Mouse (Mus musculus): ENCODE data around the gene Doc2a. TPM values are rescaled to one million over a fixed set of nuclear protein-coding genes. Genes with fewer than 3 reads are reported as not detected.

Gene Doc2a
- total RNA-seq, 2 experiments from 2014 or later = 0.13 to 0.50 TPM

DNA sequence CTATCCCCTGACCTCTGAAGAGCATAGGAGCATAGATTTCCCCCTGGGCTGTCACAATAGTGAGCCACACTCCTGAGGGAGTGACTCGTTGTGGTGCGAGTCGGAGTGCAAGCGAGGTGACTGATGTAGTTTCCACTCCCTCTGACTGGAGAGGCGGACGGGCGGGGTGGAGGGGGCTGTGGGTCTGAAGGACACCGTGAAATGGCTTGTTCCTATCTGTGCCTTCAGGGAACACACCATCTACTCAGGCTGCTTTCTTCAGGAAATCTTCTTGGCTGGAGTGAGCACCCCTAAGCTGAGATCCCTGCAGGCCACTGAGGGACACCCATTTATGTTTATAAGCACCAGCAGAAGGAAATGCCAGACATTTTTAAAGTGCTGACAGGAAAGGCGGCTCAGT, 24.5 kb upstream of the Doc2a start:
- no peak for DNase-seq (ENCODE audit: low spot score in 2 of 2)

DNA sequence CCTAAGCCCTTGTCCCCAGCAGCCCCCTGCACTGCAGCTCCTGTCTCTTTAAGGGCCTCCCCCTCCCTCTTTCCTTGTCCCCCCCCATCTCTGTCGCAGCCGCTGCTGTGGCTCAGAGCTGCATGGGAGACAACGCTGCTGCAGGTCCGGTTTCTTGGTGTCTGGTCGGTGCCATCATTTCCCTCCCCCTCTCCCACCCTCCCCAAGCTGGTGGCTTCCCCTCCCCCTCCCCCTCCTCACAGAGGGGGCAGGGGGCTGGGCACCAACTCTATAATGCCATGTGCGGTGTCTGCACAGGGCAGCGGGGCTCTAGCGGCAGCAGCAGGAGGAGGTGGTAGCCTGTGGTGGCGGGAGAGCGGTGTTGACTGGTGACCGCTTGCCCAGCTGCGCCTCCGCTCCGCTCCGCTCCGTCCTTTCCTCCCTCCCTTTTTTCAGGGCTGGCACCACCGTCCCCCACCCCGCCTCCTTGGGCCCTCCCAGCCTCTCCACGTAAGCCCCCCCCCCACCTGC, 24.0 kb upstream of the Doc2a start:
- no peak for DNase-seq (ENCODE audit: low spot score in 2 of 2)

DNA sequence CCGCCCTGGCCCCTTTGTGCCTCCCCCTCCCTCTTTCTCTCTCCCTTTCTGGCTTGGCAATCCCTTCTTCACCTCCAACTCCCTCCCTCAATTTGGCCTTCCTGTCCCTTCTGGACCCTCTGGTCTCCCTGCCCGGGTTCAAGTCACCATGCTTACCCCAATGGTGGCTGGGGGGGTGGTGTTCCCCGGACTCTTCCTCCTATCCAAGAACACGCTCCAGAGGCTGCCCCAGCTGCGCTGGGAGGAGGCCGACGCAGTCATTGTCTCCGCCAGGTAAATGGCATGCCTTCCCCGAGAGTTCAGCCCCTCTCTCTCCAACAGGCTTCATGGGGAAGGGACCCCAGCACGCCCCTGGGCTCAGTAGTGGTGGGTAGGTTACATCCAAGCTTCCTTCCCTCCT, 23.3 kb upstream of the Doc2a start:
- no peak for DNase-seq (ENCODE audit: low spot score in 2 of 2)

DNA sequence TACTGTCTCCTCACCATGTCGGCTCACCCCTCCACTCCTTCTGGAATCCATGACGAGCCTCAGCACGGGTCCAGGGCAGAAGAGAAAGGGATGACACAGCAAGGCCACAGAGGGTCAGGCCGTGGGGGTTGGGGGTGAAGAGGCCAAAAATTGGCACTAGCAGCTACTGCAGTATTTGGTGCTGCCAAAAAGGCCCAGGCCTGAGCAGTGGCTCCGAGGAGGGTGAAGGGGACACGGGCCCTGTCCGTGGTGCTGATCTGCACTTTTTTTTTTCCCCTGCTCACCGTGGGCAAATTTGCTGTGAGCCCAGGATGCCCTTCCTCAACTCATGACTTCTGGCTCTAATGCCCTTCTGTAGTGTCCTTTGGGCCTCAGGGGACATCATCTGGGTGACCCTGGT, 21.8 kb upstream of the Doc2a start:
- peak in 1 of 2 experiments; percentile 25 for DNase-seq (ENCODE audit: low spot score in 2 of 2)

DNA sequence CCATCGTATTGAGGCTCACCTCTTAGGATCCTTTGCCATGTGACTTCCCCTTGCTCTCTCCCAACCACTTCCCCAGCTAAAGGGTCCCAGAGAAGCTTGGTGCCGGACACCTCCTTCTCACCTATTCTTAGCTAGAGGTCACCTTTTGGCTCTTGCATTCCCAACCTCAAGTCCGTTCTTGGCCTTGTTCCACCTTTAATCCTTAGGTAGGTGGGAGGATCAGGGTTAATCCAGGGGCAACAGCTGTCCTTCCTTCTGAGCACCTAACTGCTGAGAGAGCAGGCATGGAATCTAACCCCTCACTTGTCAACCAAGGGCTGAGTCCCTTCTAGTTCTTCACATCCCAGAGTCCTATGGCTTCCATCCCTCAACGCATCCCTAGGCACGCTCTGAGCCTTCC, 21.3 kb upstream of the Doc2a start:
- no peak for DNase-seq (ENCODE audit: low spot score in 2 of 2)

DNA sequence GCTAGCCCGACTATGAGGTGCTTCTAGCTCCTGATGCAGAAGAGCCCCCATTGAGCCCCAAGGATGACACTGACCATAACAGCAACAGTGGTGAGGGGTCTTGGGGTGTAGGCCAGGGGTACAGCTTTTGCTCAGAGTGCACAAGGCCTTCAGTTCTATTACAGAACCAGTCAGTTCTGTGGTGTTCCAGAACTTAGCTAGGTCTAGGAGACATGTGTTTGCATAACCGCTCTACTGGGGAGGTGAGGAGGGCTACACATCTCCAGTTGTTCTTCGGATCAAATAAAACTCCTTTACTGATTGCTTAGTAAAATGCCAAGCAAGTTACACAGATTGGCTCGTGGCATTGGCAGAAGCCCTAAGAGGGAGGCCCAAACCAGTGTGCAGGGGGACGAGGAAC, 15.7 kb upstream of the Doc2a start, which contains the start of gene 4930451I11Rik:
Gene 4930451I11Rik (minus strand): TSS at position 101 of the 400 bp plus-strand sequence.
- no peak for DNase-seq (ENCODE audit: low spot score in 2 of 2)

DNA sequence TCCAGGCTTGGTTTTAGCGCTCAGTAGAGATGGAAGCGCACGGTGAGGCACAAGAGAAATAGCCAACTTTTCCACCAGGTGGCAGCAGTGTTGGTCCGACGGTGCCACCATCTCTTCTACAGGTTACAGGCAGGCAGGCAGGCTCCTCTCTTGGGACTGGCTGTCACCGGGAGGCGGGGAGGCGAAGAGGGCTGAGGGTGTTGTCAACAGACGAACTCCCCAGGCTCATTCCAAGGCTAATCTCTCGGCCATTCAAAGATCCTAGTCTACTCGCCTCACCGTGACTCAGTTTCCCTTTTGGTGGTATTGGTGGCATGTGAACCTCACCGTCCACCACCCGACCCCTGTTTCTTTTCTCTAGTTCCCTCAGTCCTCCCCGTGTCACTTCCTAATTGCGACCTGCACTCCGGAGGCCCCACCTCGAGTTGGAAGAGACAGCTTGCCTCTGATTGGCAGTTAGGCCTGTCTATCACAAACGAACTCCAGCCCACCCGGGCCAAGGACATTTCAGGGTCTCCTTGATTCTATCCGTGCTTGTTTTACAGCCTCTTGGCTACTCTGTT, 15.1 kb upstream of the Doc2a start:
- DNase-seq (ENCODE audit: low spot score in 2 of 2) = peak; percentile 71 to 73

DNA sequence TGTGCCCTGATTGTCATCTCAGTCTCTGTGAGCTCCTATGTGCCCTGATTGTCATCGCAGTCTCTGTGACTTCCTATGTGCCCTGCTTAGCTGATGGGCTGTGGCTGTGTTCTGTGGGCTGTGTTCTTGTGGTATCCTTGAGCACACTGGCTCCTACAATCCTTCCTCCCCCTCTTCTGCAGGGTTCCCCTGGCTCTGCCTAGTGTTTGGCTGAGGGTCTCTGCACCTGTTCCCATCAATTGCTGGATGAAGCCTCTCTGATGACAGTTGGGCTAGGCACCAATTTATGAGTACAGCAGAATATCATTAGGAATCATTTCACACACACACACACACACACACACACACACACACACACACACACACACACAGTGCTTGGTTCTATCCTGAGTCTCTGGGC, 13.9 kb upstream of the Doc2a start:
- no peak for DNase-seq (ENCODE audit: low spot score in 2 of 2)

DNA sequence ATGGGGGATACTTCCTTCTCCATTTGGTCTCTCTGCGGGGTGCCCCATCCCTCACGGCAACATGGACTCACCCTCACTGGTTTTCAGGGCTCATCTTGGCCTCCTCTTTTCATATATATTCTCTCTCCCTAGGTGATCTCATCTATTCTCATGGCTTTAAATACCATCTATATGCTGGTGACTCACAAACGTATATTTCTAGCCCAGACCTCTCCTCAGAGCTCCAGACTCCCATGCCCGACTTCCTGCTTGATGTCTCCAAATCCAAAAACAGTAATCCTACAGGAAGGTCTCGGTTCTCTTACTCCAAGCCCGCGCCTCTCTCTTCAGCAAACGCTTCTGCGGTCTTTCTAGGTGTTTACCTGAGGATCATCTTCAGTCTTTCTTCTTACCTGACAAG, 3.9 kb upstream of the Doc2a start:
- DNase-seq (ENCODE audit: low spot score in 2 of 2) = no peak

DNA sequence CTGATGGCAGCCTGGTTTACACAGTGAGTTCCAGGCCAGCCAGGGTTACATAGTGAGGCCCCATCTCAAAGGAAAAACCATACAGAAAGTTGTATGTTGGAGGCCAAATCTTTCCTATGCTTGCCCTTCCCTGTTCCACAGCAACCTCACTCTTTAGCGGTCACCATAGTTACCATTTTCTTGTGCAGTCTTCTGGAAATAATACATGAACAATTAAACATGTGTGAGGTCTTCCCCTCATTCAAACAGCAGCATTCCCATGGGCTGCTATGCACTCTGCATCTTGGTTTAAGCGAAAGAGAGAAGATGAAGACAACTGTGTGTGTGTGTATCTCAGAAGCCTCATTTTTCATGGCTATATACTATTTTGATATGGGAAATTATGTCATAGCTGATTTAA, 1.7 kb upstream of the Doc2a start:
- no peak for DNase-seq (ENCODE audit: low spot score in 2 of 2)

DNA sequence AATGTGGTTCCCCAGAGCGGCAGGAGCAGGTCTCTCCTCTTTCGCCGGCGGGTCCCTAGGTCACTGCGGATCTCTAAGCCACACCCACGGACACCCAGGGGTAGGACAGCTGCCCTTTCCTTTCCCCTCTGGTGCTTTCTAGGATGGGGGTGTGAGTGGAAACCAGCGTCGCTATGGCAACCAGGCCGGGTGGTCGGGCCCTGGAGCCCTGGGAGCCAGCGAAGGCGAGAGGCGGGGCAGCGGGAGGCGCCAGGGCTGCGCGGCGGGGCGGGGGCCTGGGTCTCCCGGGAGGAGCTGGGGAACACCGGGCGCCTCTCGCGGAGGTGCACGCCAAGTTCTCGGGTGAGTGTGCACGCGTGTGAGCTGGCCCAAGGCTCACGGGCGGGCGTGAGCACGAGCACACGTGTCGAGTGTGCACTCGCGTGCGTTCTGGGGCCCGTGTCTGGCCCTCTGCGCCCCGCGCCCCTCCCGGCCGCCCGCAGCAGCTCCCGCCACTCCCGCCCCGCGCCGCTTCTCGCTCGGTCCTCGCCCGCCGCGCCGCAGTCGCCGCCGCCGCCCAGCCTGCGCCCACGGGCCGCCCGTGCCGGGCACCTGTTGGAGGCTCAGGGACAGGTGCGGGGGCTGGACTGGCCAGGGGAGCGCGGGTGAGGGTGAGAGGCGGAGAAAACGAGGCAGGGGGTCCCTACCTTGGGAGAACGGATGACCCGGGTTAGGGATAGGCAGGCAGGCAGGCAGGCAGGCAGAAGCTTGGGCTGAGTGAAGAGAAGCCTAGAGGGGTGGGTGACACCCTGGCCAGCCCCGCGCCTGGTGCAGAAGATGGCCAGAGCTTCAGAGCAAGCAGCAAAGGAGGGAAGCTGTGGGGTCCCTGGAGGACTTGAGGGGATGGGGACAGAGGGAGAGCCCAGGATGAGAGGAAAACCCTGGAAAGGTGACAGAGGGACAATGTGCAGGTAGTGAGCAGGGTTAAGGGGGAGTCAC, 494 bp downstream of the Doc2a start:
- DNase-seq (ENCODE audit: low spot score in 2 of 2) = no peak

DNA sequence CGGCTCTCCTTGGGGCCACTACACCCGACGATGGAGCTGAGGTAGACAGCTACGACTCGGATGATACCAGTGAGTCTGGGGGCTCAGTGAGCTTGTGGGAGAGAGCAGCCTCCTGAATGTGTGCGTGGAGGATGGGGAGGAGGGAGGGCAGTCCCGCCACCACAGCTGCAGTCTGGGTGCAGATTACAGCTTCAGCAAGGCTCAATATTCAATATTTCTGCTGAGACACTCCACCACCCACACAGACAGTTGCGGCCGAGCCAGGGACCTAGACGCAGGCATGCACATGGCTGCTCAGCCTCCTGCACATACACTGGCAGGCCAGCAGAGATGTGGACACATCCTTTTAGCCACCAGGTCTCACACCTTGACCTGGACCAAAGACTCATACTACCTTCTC, 1.6 kb downstream of the Doc2a start:
- no peak for DNase-seq (ENCODE audit: low spot score in 2 of 2)

DNA sequence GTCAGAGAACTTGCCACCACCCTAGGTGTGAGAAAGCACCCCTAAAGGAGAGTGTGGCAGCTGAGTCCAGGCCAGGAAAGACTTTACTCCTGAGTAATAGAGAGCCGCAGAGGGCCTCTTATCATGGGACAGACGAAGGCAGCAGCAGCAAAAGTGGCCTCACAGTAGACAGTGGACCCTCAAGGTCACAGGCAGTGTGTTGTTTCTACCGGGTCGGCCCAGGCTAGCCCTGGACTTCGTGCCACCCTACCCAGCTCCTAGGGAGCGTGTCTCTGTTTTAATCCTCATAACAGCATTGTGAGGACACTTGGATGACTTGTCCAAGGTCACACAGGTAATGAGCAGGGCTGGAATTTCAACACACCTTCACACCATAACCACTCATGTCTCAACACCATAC, 2.9 kb downstream of the Doc2a start:
- DNase-seq (ENCODE audit: low spot score in 2 of 2) = no peak

DNA sequence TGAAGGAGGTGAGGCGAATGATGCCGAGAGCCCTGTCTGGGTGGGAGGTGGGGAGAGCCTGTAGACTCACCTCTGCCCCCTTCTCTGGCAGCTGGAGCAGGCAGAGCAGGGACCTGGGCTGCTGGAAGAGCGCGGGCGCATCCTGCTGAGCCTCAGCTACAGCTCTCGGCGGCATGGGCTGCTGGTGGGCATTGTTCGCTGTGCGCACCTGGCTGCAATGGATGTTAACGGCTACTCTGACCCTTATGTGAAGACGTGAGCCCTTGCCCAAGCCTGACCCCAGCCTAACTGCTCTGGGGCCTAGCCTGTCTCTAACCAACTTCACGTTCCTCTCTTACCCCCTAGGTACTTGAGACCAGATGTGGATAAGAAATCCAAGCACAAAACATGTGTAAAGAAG, 4.0 kb downstream of the Doc2a start:
- no peak for DNase-seq (ENCODE audit: low spot score in 2 of 2)

DNA sequence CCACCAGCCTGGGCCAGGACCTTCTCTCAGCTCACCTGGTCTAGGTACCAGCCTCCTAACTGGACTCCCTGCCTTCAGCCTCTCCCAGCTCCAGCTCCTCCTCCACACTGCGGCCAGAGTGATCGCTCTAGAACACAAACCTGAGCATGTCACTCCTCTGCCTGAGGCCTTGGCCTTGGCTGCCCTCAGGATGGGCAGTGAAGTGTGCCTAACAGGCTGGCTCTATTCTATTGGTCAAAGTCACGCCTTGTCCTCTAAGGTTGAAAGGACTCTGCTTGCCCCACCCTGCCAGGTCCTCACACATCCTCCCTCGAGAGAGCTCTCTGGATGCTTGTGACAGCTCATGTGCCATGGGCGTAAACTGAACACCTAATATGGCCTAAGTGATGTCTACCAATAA, 6.2 kb downstream of the Doc2a start:
- DNase-seq (ENCODE audit: low spot score in 2 of 2) = no peak

DNA sequence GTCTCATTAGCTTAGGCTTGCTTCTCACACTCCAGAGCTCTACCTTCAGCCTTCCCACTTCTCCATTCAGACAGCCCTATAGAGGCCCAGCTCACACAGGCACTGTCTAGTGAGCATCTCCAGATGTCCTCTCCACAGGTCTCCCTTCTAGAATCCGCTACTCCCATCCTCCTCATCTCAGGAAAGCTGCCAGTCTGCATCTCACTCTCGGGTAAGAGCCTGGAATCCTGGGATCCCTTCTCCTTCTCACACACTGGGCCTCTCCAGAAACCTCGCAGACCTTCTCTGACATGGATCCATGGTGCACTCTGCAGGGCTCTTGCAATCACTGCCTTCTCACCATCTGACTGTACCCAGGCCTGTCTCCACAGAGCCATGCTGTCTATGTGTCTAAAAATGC, 8.4 kb downstream of the Doc2a start:
- DNase-seq (ENCODE audit: low spot score in 2 of 2) = no peak

DNA sequence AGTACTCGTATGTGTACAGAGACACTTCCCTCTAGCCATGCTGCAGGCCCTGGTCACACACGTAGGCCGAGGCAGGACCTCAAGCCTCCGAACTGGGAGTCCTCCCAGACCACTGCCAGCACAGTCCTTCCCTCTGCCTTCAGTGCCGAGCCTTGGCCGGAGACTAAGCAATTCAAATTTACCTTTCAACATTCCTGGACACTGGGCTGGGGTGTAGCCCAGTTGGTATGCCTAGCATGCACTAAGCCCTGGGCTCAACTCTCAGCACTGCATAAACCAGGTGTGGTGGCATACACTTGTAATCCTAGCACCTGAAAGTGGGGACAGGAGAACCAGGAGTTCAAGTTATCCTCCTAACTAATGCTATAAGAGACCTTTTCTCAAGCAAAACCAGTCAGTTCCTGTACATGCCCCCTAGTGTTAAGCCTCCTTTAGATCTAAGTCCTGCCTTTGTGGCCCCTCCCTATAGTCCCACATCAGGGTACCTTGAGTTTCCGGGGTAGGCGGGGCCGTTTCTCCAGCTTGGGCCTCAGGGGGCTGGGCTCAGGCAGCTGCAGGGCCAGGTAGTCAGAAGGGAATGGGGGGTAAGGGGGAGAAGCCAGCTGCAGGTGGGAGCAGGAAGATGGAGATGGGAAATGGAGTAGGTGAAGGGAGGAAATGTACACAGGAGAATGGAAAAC, 9.7 kb downstream of the Doc2a start:
- no peak for DNase-seq (ENCODE audit: low spot score in 2 of 2)

DNA sequence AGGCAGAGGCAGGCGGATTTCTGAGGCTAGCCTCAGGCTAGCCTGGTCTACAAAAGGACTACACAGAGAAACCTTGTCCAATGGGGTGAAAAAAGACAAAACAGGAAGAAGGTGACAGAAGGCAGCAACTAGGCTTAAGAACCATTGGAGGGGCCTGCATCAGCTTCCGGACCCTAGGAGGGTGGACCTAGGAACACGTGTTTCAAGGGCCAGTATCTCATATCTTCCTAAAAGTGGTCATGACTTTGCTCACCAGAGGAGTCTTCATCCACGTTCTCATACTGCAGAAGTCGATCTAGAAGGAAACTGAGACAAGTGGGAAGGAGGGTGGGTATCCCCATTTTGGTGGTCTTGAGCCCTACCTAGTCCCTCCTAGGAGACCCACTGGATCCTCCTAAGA, 13.8 kb downstream of the Doc2a start:
- no peak for DNase-seq (ENCODE audit: low spot score in 2 of 2)

DNA sequence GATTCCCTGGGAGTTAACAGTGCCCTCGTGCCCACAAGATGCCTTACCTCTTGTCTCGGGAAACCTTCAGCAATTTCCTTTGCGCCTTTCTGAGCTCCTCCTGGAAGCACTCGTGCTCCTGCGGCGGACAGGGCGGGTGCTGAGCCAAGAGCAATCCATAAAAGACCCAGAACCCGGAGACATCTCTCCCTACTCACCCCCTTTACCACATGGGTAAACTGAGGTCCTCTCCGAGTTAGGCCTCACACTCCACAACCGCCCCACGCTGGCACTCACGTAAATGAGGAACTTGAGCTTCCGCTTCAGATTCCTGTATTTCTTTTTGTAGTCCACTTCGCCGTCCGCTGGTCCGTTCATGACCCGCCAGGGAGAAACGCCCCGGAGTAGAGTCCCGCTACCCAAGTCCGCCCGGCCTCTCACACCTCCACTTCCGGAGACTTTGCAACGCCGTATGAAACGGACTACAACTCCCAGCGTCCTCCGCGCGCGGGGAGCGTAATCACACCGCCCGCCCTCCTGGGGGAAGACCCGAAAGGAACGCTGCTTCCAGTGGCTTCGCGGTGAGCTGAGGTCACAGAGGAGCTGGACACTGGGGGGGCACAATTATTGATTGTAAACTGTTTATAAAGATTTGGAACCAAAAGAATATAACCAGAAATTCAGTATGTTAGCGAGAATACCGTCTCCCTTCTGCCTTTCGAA, 14.4 kb downstream of the Doc2a start, which contains the start of gene Hirip3:
Gene Hirip3 (plus strand): TSS at position 544 of the 702 bp plus-strand sequence.
- DNase-seq (ENCODE audit: low spot score in 2 of 2) = peak; percentile 92 to 93

DNA sequence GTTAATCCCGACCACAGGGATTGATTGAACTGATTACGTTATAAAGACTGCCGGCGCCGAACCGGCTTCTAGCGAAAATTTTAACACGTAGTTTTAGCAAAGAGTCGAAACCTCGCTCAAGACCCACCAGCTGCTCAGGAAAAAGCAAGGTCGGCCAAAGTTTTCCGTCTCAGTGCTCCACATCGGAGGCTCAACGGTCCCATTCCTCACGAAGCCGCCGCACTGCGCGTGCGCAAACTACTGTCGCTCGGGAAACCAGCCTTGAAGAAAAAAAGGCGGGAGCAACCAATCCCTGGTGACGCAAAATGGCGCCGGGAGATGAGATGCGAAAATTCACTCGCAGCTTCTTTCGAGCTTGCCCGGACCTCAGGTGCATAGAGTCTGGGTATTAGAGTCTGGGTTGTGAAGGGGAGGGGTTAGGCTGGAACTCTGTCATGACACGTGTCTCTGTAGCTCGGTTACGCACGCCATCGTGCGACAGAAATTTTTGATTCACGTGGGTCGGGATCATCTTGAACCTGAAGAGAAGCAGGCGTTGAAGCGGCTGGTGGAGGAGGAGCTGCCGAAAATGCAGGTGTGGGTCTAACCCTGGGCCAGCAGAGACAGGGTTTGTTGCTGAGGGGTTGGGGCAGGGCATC, 15.1 kb downstream of the Doc2a start, which contains the start of gene Ino80e:
Gene Ino80e (minus strand): TSS at position 231 of the 638 bp plus-strand sequence.
- peak; percentile 90 to 92 for DNase-seq (ENCODE audit: low spot score in 2 of 2)

Measured in adrenal gland, adult 18-20 months (tissue).